Mouse (Mus musculus): ENCODE results near the gene Tcp10a.
"Not testable (repeated sequence)": the region's sequence is repeated elsewhere in the genome, so short reads cannot be mapped to it uniquely, and the experiment has no call there.

The Tcp10a gene

DNA sequence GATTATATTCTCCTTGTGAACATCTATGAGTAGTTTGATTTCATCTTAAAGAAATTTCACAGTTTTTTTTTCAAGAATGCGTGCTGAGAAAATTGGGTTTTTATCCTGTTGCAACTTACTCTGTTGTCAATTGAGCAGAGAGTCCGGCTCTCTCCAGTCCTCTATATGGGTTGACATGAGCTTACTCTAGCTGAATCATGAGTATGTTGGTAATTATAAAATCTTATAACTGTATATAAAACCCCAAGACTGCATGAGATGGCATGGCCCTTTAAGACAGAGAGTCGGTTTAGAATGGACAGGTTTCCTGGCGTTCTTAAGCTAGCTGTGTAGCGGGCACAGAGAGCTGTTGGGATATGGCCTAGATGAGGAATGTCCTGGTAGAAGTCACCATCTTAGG, at the start of gene Tcp10a:
Tcp10a (plus strand) TSS at position 301 of the 400 bp plus-strand sequence.
- not testable (repeated sequence) for DNase-seq (ENCODE audit: low spot score)

DNA sequence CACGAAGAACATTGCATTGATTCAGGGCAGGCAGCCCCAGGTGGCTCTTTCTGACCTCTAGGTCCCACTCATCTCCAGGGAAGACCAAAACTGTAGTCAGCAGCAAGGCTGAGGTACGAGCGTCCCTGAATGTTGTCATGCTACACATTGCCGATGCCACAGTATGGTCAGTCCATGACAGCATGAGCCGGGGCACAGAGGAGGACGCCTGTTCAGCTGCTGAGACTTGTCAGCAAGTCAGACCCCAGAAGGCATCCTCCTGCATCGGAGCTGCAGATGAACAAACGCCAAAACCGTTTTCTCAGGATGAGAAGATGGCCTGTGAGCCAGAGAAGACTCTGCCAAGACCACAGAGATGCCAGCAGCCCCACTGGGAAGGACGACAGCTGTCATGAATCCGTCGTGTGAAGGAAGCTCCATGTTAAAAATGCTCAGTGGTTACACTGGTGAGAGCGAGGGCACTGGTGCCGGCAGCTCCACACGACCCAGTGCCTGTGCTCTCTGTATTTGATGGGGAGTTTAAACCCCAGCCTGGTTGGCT, 45.7 kb upstream of the Tcp10a start:
- DNase-seq (ENCODE audit: low spot score): no peak

DNA sequence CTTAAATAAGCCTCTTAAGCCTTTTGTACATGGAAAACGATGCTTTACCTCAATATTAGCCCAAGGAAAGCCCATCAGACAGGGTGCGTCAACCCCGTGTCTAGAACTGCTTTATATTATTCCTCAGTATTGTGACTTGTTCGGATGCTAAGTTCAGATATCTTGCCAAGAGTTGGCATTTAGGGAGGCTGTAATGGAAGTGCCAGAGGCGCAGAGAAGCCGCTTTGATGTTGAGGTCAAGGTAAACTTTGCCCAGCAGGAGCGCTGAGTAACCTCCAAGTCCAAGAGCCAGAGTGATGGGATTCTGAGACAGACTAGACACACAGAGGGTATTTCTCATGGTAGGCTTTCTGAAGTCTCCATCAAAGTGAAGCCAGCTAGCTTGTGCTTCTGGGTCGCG, 45.2 kb upstream of the Tcp10a start:
- no peak for DNase-seq (ENCODE audit: low spot score)

DNA sequence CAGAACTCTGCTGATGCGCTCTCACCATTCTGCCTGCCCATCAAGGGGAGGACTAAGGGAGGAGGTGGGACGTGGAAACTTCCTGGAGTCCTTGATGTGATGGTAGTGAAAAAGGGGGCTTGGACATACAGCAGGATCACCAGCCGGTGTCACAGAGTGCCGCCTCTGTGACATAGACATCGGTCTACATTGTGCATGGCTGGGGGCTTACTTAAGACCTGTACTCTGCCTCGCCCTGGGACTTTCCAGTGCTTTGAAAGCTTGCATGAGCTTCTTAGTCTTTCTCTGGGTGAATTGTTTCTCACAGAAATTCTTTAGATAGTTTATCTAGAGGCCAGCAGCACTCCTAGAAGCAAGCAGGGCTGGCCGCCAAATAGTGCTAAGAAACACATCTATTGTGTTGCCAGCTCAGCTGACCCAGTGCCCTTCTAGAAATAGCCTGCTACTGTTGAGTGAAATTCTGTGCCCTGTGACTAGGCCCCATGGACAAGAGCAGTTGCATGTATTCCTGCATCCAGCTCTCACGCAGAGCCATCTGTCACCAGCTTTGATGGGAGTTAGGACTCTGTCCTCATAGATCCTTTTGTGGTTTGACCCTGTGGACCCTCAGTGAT, 40.0 kb upstream of the Tcp10a start:
- no peak for DNase-seq (ENCODE audit: low spot score)

DNA sequence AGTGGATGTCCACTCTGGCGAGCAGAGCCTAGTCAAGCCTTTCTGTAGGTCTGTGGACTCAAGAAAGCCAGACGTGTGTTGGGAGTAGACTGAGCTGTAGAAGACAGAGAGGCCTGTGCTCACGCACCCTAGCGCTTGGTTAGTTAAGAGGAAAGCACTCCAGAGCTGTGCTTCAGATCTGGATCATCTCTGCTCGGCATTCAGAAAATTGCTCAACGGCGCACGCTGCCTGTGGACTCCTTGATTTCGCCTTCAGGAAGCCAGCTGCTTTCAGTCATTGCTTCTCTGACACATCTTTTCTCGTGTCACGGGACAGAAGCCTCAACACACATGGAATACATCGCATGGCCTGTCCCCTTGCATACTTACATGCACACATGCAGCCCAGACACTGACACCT, 39.2 kb upstream of the Tcp10a start:
- no peak for DNase-seq (ENCODE audit: low spot score)

DNA sequence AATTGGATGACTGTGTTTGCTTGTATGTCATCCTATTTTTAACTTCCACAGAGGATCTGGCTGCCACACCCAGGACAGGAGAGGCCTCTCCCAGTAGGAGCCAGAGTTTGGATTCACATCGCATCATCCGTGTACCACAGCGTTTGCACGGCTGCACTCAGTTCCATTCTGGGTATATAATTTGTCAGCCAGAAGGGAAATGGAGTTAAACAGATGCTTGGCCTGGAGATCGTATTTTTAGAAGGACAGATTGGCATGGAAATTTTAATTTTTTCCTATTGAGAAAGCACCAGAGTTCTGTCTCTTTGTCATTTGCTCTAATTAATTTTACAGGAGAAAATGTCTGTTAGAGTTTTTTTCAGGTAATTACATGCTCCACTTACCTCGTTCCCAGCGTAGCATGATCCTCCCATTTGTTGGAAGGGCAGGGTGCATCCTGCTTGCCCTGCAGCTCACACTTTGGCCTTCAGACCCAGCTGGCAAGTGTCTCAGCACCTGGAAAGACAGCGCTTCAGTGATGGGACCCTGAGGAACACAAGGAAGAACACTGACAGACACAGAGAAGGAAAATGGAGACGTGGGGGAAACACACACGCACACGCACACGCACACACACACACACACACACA, 37.9 kb upstream of the Tcp10a start:
- DNase-seq (ENCODE audit: low spot score): no peak

DNA sequence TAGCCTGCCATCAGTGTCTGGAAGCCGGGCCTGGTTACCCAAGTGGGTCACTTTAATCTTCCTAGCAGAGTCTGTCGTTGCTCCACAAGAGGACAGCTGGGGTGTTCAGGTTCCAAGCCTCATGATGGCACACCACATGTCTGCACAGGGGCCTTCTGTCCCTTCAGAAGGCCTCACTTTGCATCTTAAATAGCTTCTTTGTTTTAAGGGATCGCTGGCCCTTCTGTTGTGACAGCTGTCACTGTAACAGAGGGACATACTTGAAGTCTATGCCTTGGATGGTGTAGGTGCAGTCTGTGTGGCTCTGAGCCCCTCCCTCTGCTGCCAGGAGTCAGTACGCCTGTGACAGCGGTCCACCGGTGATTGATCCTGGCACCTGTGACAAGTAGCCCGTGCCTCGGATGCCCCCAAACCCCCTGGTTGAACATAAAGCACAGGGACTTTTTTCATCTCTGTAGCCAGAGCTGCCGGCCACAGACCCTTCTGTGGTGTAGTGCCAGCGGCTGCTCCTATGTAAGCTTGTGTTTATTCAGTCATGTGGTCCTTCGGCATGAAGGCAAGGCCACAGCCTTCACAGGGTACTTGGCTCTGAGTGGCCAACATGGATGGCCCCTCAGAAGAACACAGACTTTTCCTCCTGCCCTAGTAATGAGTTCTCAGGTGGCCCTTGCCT, 32.3 kb upstream of the Tcp10a start:
- no peak for DNase-seq (ENCODE audit: low spot score)

DNA sequence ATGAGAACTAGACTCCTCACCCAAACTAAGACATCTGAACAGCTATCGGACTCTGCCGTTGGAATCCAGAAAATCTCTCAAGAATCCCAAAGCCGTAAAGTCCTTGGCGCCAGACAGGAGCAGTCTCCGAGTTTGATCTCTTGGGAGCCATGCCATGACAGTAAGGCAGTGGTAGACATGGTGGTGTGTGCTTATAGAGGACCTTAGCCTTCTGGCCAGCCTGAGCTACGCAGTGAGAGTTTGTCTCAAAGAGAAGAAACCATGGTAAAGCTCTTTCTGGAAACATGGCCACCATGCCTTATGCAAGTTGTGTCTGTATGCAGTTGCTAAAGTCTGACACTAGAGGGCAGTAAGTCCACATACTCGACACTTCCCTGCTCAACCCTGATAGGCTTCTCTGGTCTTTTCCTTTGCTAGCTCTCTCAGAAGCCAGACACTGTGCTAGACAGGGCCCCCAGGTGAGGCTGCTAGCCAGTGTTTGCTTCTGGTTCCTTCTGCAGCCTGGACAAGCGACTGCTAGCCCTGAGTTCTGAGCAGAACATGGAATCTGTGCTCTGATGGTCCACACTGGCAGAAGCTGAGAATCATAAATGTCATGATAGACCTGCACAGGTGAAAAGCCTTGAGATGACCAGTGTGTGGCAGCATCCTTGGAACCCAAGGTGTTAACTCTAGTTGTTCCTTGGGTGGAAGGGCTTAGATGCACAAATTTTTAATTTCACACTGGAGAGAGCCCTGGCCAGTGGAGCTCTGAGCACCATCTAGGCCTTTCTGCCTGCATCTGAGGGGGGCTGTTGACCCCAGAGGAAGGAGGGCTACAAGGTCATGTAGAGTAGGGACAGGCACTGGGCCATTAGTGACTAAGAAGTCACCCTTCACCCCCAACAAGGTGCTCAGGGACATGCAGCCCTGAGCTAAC, 17.9 kb upstream of the Tcp10a start:
- not testable (repeated sequence) for DNase-seq (ENCODE audit: low spot score)

DNA sequence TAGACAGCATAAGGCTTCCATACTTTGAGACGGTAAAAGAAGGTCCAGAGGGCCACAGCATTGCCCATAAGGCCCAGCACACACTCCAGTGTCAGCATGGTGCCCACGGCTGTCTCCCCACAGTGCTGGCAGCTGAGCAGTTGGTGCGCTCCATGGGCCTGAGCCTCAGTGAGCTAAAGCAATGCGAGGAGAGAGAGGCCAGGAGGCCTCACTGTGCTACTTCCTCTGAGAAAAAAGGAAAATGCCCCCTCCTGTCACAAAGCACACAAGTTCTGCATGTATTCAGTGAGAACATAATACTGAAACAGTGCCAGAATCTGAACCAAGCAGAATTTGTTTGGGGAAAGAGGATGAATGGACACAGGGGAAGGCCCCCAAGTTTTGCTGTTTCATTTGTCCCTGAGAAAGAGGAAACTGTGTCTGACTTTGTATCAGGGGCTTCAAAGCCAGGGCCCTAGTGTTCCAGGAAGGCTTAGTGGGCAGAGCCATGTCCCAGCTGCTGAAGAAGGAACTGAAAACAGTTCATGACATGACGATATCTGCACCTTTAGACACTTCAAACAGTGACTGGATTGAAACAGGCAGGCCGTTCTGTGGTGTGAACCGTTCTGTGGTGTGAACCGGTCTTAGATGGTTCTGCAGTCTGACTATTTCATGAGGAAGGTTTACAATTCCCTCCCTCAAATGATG, 8.6 kb upstream of the Tcp10a start:
- DNase-seq (ENCODE audit: low spot score): not testable (repeated sequence)

DNA sequence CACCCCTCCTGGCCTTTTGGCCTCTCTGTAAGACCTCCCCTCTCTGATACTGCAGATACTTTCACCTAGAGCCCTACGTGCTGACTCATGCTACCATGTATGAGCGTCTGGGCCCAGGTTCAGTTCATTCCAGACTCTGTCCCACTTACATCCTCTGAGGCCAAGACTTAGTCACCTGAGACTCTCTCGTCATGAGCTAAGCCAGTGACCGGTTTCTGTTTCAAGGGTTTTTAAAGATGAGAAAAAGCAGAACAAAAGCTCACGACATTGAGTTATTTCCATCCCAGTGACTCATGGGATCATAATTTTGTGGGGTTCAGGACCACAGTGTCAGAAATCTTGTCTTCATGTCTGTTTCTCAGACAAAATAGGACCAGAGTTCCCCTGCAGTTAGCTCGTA, 4.7 kb upstream of the Tcp10a start:
- DNase-seq (ENCODE audit: low spot score): not testable (repeated sequence)

DNA sequence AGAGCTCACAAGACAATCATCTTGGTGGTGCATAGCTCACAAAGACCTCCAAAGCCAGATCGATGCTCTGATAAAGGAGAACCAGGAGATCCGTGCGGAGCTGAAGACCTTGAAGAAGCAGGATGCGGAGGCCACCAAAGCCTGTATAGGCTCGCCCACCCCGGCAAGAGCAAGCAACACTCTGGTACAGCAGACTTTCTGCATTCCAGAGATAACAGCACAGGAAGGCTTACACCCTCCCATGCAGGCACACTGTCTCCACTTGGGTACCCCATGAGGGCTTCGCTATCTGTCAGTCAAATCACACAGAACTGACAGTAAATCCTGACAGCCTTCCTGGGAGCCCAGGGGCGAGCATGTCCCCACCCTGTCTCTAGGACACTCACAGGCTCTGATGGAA, 2.0 kb downstream of the Tcp10a start:
- DNase-seq (ENCODE audit: low spot score): not testable (repeated sequence)

DNA sequence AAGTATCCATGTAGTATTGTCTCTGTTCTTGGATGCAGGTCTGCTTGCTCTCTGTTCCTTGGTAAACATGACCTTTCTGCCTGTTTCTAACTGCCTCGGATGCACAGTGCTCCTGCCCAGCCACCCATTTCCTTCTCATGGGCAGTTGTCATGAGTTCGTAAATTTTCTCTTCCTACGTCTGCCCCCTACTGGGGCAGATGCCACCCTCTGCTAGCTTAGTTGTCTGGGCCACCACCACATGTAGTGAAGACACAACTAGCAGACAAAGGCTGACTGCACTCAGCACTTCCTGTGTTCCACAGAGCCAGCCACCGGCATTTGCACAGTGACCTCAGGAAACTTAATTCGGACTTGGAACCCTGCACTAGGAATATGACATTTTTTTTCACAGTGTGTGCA, 8.3 kb downstream of the Tcp10a start:
- DNase-seq (ENCODE audit: low spot score): not testable (repeated sequence)

DNA sequence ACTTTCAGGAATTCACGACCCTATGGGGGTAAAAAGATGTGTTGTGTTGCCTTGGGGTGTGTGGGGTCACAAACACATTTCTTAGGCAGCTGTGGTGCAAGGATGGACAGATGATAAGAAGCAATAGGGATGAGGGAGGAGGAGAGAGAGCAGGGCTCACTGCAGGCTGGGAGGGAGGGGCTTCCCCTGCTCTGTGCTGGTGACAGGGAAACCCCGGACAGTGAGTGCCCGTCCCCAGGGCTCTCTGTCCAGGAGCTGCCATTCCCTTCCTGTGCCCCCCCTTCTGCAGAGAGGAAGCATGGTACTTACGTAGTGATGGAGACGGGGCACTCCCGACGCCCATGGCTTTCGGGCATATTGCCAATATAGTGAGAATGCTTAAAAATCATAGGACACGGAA, 12.9 kb downstream of the Tcp10a start:
- DNase-seq (ENCODE audit: low spot score): not testable (repeated sequence)

DNA sequence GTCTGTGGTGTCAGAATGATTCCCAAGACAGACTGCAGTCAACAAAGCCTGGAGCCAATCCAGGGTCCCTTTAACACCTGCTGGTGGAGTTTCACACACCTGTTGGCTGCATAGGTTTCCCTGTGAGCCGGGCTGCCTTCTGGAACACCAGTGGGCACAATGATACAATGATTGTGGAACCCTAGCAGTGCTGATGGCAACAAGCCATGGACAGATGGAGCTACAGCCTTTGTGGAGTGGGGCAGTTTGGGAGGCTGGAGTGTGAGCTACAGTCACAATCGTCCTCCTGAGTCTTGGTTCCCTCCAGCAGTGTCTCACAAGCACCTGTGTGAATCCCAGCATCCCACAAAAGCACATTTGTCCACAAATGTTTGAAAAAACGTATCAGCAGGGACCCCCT, 24.3 kb downstream of the Tcp10a start:
- not testable (repeated sequence) for DNase-seq (ENCODE audit: low spot score)

DNA sequence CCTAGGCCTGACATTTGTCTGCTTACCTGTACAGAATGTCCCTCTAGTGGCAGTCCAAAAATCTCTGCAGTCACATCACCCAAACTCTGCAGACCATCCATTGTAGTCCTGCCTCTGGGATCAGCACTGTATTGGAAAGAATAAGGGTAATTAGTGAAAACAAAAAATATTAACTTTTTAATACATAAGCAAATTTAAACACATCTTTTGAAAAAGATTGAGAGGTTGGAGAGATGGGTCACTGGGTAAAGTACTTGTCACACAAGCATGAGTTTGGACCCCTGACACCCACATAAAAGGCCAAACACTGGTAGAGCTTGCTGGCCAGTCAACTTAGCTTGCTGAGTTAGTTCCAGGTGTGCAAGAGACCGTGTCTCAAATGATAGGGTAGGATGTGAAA, 28.1 kb downstream of the Tcp10a start, which contains the start of gene Ttll2:
Ttll2 (minus strand) TSS at position 101 of the 400 bp plus-strand sequence.
- DNase-seq (ENCODE audit: low spot score): not testable (repeated sequence)

DNA sequence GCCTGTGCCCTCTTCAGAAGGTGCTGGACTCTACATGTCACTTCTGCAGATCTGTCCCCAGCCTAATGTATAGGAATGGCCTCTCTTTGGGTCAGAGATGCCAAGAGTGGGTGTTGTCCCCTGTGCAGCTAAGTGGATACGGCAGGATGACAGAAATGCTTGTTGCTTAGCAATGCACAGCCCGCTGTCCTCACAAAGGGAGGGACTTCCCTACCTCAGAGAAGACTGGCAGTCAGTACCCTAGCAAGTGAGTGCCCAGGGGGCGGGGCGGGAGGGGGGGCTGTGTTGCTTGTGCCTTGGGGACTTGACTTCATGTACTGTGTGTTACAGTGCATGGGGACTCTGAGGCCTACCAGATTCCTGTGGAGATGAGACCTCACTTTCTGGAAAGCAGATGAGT, 35.4 kb downstream of the Tcp10a start:
- not testable (repeated sequence) for DNase-seq (ENCODE audit: low spot score)

DNA sequence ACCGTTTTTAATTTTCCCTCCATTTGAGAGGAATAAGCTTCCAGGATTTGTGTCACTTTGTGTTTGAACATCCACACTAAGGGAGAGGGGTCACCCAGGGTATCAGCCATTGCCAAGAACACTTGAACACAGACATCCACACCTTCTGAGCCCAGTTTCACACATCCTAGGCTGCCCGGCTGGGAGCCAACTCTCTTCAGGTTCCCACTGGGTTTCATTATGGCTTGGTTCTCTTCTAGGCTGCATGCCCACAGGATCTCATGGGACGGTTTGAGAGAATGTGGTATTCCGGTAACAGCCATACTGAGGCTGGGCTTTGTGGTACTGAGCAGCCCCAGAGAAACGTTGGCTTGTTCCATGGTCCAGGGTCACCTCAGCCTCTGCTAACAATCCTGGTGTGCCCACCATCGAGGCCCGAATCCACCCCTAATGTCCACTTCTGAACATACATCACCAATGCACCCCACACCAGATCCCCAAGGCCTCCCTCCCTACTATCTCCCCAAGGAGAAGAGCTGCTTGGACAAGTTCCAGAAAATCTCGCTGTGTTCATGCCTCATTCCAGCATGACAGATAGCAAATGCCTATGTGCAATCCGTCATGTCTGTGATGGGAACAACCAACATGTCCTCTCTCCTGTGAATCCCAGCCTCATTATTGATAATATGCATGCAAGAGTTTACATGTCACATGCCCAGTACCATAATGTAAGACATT, 36.5 kb downstream of the Tcp10a start:
- DNase-seq (ENCODE audit: low spot score): not testable (repeated sequence)

DNA sequence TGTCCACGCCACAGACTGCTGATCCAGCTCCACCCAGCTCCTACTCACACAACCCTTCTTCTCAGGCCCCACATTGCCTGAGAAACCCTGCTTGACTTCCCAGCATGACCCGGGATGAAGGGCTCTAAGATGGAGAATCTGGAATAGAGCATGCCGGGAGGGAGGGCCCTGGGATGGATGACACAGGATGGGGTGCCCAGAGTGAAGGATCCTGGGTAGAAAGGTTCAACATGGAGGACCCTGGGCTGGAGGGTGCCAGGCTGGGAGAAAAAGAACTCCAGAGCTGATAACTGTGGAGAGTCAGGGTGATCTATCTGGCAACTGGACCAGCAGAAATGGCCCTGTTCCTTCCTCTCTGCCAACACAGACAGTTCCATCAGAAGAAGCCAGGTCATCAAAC, 41.2 kb downstream of the Tcp10a start:
- DNase-seq (ENCODE audit: low spot score): not testable (repeated sequence)

DNA sequence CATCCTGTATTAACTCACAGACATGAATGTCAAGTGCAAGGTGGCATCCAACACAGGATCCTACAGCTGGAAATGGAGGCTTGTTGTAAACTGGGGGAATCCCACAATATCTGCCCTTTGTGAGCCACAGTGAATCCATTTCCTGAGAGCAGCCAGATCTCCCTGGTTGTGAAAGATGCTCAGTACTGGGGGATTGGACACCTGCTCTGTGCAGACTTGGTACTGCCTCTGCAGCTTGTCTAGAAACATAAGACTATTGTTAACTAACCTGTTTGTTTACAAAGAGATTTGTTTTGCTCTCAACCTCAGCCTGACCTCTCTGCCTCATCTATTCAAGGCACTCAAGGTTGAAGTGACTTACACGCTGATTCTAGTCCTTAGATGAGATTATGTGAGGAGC, 41.8 kb downstream of the Tcp10a start:
- not testable (repeated sequence) for DNase-seq (ENCODE audit: low spot score)

DNA sequence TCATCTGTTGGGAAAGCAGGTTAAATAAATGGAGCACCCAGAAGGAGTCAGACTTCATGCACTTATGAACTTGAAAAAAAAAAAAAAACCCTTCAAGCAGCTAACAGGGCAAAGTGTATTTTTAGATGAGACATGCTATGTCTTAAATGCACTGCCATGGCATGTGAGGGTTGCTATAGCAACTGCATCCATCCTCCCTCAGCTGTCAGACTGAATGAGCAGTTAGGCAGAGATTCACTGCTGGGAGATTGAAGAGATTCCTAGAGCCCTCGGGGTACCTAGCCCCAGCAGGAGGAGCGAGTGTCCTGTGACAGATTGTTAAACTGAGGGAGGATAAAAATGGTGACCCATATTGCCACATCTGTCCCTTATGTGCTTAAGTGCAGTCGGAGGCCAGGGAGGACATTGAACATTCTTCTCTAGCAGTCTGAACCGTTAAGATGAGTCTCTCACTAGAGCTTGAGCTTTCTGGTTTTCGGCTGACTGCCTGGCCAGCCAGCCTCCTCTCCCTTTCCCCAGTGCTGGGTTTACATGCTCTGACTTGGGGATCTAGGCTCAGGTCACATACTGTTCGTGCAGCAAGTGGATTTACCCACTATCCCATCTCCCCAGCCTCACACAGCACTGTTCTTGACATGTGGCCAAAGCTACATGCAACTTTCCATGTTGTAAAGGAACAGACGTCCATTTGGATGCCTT, 42.4 kb downstream of the Tcp10a start:
- DNase-seq (ENCODE audit: low spot score): not testable (repeated sequence)

Measured in ovary, postnatal 10 days (tissue).